Mouse (Mus musculus) C2C12 (cell line): ENCODE results near the gene Tbc1d32.

ENCODE experiments used
- CTCF ChIP-seq: IDR thresholded peaks from one replicate; pipeline ENCODE4 v1.5.1; 2011; ENCODE audit not compliant: control insufficient read depth, insufficient read depth, insufficient read length
- MYOD1 ChIP-seq: IDR thresholded peaks from one replicate; pipeline ENCODE4 v1.6.1; 2011; ENCODE audit warnings: low read depth; ENCODE audit not compliant: control insufficient read depth, insufficient read length

DNA sequence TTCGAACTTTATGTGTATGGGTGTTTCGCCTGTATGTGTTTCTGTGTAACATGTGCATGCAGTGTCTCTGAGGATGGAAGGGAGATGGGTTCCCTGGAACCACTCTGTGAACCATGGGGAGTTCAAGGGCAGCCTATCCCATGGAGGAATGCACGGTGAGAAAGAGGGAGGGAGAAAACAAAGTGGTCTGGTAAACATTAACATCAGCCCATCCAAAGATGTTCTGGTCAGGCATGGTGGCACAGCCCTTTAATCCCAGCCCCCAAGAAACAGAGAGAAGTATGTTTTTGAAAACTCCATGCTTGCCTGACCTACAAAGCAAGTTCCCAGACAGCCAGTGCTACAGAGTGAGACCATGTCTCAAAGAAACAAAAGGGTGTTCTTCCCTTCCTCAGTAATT, 12.7 kb downstream of the Tbc1d32 start:
- TF ChIP-seq CTCF (no peak), MYOD1 (no peak)
